Mouse (Mus musculus) right cerebral cortex, postnatal 25 days (tissue): Measurements from ENCODE around the gene Ap2a1.
"Not testable (repeated sequence)": the region's sequence is repeated elsewhere in the genome, so short reads cannot be mapped to it uniquely, and the experiment has no call there.

Experiments
- DNase-seq: peaks from one replicate; pipeline ENCODE4 v3.0.0; 2022

The Ap2a1 gene

DNA sequence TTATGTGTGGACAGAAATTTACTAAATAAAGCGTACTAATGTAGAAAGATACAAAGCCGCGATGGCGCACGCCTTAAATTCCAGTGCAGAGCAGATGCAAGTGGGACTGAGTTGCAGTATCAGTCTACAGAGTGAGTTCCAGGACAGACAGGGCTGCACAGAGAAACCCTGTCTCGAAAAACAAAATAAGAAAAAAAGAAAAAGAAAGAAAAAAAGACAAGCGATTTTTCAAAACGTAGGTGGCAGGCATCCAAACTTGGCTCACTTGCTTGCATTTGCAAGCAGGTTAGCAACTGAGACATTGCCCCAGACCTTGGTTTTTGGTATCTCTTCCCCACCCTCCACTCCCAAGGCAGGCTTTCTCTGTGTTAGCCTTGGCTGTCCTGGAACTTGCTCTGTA is 36.1 kb downstream of the Ap2a1 start:
- DNase-seq: no peak

DNA sequence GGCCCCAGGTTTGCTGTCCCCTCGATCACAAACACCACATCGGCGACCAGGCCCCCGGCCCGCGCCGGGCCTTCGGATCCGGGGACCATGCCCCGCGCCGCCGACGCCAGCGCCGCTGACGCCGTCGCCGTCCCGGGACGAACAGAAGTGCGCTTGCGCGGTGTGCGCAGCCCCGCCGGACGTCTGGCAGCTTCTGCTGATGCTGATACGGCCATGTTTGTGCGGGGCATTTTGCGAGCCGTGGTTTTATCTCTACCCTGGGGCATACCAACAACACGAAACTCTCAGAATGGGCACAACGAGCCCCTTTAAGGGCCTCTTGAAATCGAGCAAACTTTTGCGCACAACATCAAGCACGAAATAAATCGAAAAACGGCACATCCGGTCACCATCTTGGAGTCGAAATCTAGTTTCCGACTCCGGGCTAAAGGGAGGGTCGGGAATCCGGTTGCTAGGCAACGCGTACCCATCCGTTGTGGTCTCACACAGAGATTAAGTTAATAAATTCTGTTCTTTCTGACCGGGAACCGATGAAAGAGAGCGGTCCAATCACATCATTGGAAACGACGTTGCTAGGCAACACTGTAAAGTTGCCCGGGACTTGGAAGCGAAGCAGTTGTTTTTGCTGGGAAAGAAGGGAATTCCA is 36.9 kb downstream of the Ap2a1 start, which contains the start of gene Med25:
Med25 (minus strand) TSS at position 437 of the 646 bp plus-strand sequence.
- DNase-seq: peak; percentile 91

DNA sequence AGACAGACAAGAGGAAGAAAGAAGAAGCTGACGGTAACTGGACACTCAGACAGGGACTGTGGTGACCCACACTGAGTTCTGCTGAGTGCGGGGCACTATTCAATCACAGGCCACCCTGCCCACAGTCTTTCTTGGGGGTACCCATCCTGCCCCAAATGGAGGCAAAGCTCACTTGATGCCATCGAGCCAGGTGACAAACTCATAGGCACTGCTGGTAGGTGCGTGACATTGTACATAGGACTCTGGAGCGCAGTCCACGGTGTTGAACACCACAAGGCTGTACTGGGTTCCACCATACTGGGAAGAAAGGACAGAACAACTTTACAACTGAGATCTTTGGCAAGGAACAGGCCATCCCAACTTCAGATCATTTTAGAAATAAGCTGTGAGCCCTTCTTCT is 37.7 kb downstream of the Ap2a1 start:
- no peak for DNase-seq

DNA sequence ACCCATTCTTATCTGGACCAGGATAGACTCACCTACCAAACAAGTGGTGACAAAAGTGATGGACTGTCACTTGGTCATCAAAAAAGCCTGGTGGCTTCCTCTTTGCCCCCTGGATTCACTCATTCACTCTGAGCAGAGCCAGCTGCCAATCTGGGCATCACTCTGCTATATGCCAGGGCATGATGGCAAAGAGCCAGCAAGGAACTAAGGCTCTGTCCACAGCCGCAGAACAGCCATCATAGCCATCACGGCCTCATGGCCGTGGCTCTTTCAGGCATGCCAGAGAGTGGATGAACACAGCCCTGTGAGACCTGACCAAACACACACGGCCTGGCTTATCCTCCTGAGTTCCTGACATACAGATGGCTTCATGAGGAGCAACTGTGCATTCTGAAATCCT is 38.6 kb downstream of the Ap2a1 start:
- DNase-seq: no peak

DNA sequence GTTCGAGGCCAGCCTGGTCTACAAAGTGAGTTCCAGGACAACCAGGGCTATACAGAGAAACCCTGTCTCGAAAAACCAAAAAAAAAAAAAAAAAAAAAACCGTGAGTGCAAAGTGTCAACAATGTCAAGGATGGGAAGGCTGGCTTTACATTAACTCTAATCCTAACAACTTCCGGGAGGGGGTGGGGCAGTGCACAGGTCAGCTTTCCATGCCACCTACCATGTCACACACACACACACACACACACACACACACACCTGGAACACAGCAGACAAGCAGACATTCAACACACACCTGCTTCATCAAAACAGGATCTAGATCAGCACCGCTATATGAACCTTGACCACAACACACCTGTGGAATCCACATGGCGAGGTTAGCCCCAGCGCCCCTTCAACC is 39.1 kb downstream of the Ap2a1 start:
- DNase-seq: no peak

DNA sequence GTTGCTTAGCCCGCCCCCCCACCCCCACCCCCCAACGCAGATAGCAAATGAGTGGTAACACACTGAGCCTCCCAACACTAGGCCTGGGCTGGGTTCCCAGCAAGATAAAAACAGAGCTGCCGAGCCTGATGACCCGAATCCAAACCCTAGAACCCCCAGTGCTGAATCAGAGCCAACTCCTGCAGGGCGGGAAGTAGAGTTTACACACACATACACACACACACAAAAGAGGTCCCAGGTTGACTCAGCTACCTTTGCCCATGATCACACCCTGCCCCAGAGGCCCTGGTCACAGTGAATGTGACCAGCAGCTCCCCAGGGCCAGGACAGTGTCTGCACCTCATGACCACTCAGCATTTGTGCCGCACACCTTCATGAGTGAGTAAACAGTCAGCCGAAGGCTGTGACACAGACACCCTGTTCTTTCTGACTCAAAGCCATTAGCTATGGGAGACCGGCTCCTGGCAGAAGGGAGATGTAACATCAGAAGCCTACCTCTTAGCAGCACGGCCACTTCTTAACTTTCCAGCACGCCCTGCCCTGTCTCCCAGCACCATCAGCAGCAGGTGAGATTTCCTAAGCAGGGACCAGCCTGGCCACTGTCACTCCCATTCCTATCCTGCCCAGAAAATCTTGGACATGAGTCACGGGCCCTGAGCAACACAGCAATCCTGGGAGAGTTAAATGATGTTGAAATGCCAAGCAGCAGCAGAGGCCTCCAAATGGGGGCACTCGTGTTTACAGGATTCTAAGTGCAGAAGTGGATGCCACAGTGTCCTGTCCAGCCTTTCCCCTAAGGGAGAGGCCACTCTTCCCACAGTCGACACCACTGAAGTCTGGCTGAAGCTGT is 40.8 kb downstream of the Ap2a1 start:
- DNase-seq: no peak

DNA sequence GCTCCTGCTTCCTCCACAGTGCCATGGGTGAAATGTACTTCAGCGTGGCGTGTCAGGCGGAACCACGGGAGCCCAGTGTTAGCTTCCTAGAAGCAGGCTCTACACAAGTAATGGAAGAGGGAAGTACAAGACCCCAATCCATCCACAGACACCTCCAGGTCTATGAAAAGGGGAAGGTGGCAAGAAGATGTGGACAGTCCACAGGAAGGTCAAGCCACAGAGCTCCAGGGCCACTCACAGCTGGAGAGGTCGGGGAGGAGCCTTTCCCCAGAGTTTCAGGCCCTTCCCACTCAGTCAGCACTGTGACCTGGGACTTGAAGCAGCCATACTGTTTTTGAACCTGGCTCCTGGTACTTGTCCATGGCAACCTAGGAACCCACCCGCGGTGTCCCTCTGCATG is 42.3 kb downstream of the Ap2a1 start:
- no peak for DNase-seq

DNA sequence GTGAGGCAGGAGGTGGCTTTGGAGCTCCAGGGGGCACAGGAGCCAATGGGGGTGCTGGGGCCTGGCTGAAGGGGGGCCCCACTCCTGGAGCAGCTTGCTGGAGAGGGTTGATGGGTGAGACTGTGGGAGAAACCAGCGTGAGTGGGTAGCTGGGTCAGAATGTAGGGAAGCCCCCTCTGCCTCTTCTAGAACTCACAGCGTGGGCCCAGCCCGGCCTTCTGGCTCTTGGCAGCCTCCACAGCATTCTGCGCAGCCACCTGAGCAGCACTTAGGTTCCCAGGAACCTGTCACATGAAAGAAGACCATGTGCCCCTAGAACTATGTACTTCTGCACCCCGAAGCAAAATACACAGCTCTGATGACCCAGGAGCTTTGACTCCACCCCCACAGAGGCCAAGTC is 44.7 kb downstream of the Ap2a1 start:
- DNase-seq: no peak

DNA sequence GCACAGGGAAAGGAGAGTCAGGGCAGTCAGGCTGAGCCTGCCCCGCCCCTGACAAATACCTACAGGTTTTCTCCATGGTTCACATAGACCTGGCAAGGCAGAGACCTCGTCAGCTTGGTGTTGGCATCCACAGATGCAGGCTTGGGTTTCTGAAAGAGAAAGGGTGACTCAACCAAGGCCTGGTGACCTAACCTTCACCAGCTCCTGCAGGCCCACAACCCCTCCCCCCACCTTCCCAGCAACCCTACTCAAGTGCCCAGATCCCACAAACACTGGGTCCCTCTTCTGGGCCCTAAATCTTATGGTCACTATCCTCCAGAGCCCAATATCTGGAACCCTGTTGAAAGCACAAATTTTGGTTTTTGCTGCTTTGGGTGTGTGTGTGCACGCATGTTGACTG is 46.3 kb downstream of the Ap2a1 start:
- DNase-seq: no peak

DNA sequence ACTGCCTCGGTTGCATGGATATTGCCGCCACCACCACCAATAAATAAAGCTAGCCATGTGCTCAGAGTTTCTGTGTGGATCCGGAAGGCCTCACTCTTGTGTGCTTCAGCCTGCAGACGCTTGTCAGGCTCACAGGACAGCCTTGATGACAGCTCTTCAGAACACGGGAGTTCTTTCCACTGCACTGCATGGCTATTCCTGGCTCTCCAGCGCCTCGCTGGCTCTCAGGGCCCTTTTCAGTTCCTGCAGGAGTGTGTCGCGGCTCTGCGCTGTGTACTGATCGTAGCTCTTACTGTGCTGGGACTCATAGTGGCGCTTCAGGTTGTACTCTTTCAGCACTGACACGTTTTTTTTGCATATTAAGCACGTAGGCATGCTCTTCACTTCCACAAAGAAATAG is 51.5 kb downstream of the Ap2a1 start:
- no peak for DNase-seq

DNA sequence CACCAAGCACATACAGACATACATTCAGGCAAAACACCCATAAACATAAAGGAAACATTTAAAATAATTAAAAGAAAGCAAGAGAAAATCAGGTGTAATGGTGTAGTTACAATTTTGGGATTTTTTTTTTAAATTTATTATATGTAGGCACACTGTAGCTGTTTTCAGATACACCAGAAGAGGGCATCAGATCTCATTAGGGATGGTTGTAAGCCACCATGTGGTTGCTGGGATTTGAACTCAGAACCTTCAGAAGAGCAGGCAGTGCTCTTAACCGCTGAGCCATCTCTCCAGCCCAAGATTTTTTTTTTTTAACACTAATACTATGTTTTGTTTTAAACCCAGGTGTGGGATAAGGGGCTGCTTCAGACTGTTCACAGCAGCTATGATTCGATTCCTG is 57.5 kb downstream of the Ap2a1 start:
- not testable (repeated sequence) for DNase-seq

DNA sequence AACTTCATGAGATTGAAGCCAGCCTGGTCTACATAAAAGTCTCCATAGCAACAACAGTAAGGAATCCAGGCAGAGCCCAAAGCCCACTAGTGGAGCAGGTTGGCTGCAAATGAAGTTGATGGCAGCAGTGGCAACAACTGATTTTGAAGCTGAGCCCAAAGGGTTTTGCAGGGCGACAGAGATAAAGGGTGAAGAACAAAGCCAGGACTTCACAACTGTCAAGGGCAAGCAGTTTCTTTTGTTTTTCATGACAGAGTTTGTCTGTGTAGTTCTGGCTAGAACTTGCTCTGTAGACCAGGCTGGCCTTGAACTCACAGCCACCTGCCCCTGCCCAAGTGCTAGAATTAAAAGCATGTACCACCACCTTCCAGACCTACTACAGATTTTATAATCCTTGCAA is 58.1 kb downstream of the Ap2a1 start:
- DNase-seq: no peak

DNA sequence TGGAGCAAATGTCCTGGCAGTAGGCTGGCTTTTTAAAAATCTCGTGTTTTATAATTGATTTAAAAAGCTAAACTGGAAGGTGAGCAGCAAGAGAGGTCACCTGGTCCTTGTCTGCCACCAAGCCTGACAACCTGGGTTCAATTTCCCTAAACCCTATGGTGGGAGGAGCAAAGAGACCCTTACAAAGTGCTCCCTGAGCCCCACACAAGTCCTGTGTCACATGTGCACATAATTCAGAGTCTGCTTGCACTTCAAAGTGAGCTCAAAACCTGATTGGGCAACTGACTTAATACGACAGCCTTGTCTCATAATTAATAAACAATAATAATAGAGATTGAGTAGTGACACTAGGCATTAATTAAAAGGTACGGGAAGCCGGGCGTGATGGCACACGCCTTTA is 58.7 kb downstream of the Ap2a1 start:
- no peak for DNase-seq

DNA sequence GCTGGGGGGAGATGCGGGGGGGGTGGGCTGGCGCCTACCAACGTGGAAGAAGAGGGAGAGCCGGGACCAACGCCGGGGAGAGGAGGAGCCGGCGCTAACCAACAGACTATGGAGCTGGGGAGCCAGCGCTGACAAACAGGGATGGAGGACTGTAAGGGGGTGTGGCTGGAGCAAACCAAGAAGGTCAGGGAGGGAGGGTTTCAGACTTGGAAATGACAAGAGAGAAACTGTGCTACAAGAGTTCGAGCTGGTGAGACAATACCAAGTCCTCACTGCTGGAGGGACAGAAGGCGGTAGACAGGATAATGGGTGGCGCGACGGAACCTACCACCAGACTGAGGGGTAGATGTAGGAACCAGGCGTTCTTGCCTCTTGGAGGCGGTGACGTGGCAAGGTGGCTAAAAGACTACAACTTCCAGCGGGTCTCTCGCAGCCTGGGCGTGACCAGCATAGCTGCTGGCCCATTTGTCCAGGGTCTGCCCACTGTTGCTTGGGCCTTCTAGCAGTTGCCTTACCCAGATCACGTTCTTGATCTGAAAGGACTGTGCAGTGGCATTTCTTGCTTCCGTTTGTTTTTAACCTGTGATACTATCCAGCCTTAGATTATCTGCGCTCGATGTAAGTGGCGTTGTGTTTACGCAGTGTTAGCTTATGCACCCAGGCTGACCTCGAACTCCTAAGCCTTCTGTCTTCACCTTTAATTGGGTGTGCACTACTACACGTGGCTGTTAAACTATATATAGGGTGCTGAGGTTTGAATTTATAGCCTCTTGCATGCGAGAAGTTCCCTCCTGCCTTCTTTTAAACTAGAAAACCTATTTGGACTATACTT is 59.4 kb downstream of the Ap2a1 start, which contains the start of gene Ptov1:
Ptov1 (minus strand) TSS at position 92 of the 832 bp plus-strand sequence.
- peak; percentile 94 for DNase-seq

DNA sequence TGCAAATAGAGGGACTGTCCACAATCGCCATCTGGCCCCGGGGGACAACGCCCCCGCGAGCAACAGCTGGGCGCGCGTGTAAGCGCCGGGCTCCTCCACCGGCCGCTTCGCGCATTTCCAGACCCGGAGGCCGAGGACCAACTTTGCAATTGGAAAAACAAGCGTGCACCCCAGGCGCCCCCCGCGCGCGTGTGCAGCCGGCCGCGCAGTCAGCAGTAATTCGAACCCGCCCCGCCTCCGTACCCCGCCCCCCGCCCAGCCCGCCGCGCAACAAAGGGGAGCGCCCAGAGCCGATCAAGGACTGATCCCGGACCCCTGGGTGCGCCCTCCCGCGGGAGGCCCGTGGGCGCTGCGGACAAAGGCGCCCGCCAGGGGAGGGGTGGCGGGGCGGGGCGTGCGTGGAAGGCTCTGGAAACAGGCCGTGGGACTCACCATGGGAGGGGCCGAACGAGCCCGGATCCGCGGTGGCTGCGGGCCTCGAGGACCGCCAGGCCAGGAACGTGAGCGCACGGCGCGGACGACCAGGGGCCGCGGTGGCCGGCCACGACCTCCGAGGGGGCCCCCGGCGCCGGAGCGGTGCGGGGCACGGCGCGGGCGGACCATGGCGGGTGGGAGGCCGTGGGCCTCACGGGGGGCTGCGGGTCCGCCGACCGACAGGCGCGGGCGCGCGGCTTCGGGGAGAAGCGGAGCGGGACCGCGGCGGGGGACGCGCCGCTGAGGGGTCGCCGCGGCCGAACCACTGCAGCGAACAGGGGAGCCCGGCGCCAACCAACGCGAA is 60.2 kb downstream of the Ap2a1 start:
- DNase-seq: peak; percentile 64

DNA sequence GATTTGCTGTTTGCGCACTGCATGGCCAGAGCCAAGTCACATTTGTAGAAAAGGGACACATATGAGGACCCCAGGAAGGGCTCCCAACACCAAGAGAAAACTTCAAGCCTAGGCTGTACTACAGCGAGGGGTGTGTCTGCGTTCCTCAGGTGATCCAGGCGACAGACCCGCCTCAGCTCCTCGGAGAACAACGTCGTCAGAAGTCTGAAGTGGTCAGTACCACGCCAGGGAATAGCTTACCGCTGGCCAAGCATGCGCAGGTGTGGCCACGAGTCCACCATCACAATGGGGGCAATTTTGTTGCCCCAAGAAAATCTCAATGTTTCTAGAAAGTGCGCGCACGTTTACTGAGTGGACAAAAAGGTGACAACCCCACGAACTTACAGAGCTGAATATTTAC is 60.8 kb downstream of the Ap2a1 start:
- DNase-seq: no peak

DNA sequence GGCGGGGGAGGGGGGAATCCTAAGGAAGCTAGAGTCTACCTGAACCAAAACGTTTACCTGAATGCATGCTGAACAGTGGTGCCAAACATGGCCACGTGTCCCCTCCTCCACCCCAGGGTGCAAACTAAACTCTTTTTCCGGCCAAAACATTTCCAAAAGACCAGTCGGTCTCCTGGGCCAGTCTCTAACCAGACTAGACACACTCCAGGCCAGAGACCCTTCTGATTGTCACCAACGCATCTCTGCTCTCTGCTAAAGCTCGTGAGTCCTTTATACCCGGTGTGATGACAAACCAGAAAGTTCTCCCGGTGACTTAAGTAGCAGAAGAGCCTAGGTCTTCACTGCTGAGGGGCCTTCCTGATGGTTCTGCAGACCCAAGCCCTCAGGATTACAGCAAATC is 61.5 kb downstream of the Ap2a1 start:
- no peak for DNase-seq

DNA sequence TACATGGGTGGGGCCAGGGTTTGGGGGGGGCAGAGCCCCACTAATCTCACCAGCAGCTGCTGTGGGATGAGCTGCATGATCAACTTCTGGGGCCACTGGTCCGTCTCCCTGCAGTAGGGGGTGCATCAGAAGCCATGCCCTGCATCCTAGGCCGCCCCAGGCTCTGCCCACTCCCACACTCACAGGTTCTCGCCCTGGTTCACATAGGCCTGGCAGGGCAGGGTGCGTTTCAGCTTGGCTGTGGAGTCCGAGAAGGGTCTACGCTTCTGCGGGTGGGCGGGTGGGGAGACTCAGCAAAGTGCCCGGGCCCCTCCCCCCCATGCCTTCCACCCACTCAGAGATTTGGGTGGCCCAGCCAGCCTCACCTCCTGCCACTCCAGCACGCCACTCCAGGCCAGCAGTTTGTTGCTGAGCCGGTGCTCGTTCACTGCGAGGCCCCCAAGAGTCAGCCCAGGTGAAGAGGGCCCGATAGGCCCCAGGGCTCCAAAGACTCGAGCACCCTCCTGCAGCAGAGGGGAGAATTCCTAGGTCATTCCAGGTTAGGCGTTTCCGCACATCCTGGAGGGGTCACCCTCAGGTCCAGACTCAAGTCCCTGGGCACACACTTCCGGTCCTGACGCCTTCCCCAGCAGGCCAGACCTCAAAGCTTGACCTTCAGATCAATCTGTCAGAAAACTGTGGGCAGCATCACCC is 62.1 kb downstream of the Ap2a1 start:
- DNase-seq: no peak

DNA sequence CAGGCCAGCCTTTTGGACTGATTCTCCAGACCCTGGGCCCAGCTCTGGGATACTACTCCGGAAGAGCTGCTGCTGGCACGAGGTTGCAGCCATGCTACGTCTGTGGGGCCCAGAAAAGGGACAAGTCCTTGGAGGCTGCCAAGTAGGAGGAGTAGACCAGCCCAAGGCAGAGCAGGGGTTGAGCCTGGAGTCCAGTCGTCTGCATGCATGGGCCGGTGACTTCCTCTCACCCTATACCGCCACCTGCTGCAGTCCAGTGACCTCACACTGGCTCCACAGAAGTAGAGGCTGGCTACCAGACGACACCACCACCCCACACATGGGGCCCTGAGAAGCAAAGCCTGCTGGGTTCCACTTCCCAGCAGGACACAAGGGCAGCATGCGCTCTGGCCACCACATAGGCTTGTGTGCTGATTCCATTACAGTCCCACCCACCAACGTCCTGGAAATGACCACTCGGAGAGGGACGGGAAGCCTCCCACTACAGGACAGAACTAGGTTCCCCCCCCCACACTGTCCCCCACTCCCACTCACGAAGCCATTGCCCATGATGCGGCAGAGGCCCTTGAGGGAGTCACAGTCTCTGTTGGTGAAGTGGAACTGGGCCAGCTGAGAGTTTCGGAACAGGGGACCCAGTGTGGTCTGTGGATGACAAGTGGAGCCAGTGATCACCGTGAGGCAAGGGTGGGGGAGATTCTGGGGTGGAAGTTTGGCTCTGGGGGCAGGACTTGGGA is 62.9 kb downstream of the Ap2a1 start:
- DNase-seq: no peak

DNA sequence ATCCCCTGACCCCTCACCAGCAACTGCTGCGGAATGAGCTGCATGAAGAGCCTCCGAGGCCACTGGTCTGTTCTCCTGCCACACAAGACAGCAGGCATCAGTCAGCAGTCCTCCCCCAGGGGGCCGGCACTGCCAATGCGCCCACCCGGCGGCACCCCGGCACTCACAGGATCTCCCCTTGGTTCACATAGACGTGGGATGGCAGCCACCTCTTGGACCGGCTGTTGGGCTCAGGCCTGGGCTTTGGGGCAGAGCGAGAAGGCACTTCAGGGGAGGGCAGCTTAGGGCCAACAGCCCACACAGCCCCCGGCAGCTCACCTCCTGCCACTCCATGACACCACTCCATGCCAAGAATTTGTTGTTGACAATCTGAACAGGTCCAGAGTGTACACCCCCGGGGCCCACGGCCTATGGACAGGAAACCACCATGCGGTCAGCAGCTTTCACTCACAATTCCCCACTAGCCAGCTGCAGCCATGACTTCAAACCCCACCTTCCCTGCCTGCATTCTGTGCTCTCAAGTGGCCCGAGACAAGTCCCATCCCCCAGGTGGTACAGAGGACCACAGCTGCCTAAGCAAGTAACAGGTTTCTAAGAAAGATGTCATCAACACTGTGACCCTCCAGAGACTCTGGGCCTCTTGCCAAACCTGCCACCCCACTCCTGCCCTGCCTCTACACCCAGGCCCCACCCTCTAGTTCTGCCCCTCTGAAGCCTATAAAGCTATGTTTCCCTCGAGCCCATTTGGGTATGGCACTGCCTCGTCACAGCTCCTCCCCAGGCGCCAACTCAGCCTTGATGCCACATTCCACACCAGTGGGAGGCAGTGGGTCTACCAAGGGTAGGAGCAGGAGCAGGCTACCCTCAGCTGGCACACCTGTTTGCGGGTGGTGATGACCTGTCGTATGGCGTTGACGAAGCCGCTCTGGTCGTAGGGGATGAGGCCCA is 64.4 kb downstream of the Ap2a1 start:
- no peak for DNase-seq
